Mouse (Mus musculus) lung, postnatal 36 days (tissue): ENCODE results near the gene Nrarp.

Source experiments
- DNase-seq: peaks from one replicate; pipeline ENCODE4 v3.0.0; 2022; ENCODE audit warnings: mixed read lengths

Gene Nrarp

DNA sequence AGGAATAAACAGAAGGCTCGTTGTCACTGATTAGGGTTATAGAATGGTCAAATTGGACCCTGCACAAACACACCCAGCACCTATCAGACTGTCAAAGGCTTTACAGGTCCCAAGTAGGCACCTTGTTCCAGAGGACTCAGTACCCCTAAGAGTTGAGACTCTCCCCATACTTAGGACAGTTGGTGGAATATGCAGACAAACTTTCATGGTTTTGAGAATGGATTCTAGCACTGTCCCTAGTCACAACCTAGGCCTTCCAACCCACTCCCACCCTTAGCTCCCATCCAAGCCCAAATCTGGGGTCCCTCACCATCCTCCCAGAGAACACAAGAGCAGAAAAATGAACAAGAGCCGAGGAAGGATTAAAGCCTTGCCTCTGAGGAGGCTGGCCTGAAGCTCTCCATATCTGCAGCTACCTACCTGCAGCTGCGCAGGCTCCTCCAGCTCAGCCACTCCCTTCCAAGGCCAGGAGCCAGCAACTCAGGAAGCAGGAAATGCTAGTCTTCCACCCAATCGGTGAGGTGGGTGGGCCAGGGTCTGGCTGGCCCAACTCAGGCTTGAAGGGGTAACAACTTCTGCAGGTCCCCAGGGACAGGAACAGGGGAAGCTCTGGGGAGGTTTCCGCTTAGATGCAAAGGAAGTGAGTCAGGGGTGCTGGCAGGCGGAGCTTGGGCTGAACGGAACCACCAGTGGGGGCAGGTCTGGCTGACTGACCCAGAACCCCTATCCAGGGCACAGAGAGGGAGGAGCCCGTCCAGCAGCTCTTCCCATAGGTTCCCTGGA lies 15.8 kb downstream of the Nrarp start, which contains the start of gene Tor4a:
Tor4a (minus strand) TSS at position 715 of the 783 bp plus-strand sequence.
- peak; percentile 92 for DNase-seq

DNA sequence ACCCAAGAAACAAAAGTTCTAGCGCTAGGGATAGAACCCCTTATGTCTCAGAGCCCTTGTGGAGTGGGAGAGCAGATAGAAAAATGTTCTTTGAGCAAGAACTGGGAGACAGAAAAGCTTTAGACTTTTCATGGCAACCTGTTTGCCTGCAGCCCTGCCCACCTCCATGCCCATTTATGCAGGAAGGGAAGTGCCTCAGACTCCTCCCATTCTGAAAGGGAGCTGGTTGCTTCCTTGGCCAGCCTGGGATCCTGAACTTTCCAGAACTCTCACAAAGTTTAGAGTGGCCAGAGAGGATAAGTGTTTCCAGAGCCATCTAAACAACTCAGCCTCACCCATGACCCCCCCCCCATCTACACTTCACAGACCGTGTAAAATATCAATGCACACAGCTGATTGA lies 16.6 kb downstream of the Nrarp start:
- DNase-seq = peak; percentile 70

DNA sequence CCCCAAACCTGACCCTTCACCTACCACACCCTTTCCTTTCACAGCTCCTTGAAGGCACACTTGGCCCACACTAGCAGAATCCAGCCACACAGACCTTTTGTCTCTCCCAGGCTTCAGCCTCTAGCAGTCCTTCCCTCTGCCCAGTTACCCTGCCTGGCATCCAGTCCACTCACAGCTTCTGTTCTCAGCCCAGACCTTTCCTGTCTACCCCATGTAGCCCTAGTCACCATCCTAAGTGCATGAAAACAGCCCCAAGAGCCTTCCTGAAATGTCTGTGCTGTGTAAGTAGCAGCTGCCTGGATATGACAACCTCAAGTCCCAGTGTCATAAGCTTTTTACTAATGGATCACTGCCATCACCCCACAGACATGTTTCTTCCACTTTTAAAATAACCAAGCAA lies 17.4 kb downstream of the Nrarp start:
- DNase-seq = no peak

DNA sequence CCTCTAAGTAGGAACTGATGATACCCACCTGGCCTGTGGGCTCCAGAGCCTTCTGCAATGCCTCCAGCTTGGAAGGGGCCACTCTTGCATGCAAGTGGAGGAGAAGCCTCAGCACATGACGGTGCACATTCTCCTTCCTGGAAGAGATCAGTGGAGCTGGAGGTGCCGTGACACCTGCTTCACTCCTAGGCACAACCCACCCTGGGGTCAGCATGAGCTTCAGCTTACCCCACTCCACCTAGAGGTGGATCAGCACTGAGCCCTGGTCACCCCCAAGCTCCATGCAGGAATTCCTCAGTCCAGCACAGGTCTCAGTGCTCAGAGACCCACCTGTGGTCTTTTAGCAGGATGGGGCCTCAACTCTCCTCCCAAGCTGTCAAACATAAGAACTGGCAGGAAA lies 20.1 kb downstream of the Nrarp start:
- no peak for DNase-seq

DNA sequence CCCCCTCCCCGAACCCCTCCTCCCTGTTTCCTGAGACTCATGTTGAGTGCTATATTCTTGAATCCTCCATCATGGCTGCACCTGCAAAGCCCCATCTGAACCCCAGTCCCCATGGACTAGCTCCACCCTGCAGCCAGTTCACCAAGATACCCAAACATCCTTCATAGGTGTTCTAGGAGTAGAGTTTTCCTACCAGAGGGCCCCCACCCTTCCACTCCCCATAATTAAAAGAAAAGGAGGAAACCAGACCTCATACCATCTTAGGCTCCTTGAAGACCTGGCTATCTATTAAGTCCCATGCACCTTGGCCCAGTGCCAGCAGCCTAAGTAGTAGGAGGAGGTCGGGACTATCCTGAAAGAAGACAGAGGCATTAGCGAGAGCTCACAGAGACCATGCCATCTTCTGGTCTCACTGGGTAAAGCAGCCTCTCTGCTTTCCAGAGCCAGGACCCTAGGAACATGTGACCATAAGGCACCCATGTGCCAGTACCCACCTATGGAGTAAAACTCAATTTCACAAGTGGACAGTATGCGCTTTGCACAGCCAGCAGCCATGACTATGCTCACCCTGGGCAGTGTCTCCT lies 23.2 kb downstream of the Nrarp start:
- DNase-seq = peak; percentile 25

GRCm38 (mm10) chr2:25207593-25207992 lies 27.0 kb downstream of the Nrarp start:
- no peak for DNase-seq

DNA sequence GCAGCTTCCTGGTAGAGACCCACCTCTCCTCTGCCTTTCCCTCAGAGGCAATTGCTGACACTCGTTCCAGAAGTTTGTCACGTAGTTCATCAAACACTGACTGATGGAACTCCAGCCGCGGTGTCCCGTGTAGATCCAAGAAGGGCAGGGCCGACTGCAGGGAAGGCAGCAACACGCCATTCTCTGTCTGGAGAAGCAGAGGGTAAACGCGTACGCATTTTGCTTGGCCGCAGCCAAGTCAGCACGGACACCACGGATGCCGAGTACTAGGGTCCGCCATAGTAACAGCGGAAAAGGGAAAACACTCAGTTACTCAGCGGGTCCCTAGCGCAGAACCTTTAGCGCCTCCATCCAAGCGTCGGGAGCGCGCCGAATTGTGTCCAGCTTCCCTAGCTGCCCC lies 30.1 kb downstream of the Nrarp start:
- no peak for DNase-seq

DNA sequence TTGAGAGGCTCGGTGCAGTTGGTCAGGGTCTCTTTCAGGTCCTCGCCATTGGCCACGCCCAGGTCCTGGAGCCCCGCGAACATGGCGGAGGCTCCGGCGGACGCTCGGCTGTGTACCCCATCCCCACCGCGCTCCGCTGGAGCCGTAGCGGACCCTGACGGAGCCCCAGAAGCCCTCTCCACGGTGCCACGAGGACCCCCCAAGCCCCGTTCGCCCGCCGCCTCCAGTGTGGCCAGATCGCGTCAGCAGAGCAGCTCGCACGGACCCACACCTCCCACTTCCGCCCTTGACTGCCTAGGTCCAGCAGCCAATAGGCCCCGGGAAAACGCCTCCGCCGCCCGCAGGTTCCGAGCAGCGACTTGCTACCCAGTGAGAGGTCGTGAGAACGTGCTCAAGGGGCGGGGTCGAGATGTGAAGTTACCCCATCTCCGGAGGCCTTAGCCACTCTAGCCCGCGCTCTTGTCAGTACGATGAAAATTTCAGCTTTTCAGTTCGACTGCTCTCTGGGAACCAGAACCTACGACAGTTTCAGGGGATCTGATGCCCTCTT lies 30.6 kb downstream of the Nrarp start, which contains the start of gene Nelfb:
Nelfb (minus strand) TSS at position 369 of the 550 bp plus-strand sequence.
- DNase-seq = peak; percentile 95

DNA sequence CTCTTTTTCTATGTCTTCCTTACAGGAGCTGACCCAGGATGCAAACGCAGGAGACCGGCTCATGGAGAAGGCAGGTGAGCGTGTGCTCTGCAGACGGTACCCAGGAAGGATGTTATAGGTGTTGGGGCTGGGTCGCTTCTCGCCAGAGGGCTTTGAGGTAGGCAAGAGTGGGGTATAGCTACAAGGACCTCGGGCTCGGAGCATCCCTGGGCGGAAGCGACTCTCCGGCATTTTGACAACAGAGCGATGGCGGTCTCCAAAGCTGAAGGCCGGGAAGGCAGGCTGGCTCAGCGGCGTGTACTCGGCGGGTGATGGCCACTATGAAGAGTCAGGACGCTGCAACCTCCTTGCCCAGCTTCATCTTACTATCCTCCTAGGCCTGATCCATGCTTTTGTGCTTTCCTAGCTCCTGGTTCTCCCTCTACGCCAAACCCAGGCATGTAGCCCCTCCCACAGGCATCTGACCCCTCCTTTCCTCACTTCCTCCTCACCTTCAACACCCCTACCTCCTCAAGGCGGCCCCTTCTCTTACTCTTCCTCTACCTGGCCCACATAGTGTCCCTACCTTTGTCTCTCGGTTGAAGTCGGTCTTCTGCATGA lies 32.8 kb downstream of the Nrarp start:
- no peak for DNase-seq

- DNase-seq = no peak
Observed at GRCm38 (mm10) chr2:25214444-25214843, 33.9 kb downstream of the Nrarp start, which contains the start of gene Stpg3. Gene Stpg3, minus strand, starts transcription at chr2:25214637.

DNA sequence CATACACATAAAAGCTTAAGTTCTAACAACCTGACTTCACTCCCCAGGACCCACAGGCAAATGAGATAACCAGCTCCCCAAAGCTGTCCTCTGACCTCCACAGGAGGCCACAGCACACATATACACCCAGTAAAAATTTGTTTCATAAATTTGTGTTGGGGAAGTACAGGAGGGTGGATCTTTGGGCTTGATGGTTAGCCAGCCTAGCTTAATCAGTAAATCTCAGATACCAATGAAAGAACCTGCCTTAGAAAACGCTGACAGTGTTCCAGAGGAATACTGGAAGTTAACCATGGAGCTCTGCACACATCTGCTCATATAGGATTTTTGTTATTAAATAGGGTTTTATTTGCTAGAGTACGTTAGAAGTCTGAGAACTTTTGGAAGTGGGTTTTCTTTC lies 37.1 kb downstream of the Nrarp start:
- DNase-seq = no peak

- no peak for DNase-seq
Observed at GRCm38 (mm10) chr2:25218445-25218844, 37.9 kb downstream of the Nrarp start, which contains the start of gene Fam166a. Gene Fam166a, plus strand, starts transcription at chr2:25218745.

GRCm38 (mm10) chr2:25221331-25221772 lies 40.8 kb downstream of the Nrarp start:
- no peak for DNase-seq

DNA sequence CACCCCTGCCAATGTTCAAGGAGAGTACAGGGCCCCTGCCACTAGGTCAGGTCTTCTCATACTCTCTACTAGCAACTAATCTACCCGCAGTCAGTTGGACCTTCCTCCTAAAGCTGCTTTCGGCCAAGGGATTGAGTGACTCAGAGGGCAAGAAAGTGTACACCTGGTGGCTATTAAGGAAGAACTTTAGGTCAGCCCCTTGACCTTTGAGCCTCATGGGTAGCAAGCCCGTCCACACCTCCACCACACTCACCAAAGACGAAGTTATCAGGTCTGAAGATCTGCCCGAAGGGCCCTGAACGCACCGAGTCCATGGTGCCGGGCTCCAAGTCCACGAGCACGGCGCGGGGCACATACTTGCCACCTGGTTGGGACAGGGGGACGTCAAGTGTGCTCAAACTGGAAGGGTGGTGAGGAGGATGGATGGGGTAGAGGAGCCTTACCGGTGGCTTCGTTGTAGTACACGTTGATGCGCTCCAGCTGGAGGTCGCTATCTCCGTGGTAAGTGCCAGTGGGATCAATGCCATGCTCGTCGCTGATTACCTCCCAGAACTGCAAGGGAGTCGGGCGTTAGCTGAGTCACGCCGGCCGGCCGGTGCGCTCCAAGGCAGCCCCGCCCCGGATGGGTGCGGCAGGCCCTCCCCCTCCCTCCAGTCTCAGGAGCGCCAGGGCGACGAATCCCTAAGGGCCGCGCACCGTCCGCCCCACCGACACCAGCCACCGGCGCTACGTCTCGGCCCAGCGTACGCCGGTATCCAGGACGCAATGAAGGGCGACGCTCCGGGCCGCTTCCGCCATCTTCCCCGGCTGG lies 43.3 kb downstream of the Nrarp start:
- peak; percentile 91 for DNase-seq

GRCm38 (mm10) chr2:25224492-25224765 lies 43.9 kb downstream of the Nrarp start, which contains the start of gene Tubb4b:
Gene Tubb4b, minus strand, starts transcription at chr2:25224702.
- DNase-seq = no peak

DNA sequence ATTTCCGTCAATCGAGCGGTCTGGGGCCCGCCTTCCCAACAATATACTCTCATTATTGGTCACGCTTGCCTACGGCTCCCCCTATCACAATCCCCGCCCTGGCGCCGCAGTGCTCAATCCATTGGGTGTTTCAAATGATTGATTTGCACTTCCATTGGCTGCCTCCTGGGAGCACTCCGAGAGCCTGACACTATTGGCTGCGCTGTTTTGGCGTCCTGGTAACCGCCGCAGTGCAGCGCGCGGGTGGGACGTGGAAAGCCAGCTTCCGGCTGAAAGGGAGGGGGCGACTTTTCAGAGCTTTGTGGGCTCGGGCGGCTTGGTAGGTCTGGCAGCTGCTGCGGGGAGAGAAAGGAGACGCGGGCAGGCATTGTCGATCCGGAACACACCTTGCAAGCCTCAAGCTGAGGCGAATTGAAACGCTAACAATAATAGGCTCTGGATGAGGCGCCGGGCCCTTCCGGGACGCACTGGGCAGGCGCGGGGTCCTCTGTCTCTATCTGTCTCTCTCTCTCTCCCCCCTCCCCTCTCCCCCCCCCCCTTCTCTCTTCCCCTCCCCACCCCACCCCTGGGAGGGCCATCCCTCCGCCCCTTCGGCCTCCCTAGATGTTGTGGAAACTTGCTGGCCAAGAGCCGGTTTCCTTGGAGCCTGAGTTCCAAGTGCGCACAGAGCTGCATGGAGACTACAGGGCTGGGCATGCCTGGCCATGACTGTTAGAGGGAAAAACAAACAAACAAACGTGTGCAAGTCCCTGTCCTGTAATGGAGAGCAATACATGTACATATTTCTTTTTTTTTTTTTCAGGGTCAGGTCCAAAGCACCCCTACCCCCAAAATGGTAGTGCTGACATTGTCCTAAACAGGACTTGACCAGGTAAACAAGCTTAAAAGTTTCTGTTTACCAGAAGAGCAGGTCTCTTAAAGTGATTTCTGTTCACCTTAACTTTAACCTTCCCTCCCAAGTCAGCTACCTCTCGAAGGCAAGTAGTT lies 44.5 kb downstream of the Nrarp start:
- peak; percentile 100 for DNase-seq

DNA sequence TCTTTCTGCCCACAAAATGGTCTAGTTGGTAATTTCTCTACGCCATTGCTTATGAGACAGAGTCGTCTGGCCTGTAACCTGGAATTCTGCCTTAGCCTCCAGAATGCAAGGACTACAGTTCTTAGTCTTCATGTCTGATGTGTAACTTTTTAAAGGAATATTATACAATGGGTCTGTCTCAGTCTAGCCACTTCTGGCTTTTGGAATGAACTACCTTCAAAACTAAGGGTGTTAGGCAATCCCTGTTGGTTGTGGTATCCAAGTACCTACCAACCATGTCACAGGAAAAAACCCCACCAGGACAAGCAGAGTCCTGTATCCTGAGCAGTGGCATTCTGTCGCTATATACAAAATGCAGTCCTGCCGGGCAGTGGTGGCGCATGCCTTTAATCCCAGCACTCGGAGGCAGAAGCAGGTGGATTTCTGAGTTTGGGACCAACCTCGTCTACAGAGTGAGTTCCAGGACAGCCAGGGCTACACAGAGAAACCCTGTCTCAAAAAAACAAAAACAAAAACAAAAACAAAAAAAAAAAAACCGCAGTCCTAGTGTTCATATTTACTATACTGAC lies 45.3 kb downstream of the Nrarp start:
- DNase-seq = no peak

DNA sequence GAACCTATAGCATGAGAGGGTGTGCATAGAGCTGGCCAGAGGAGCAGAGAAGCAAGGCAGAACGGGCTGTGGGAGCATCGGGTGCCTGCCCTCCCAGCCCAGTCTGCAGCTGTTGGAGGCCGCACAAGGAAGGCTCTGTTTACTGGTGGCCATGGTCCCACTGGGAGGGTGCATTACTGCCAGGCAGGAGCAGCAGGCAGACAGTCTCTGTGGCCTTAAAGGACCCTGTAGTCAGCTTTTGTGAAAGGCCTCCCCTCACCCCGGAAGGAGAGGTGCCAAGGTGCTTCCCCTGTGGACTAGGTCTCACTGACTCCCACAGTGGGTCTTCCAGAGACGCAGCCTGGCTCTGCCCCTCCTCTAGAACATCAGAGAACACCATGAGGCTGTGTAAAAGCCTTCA lies 46.3 kb downstream of the Nrarp start:
- no peak for DNase-seq

- DNase-seq = no peak
Observed at GRCm38 (mm10) chr2:25227406-25227805, 46.8 kb downstream of the Nrarp start.

GRCm38 (mm10) chr2:25228431-25228889 lies 47.9 kb downstream of the Nrarp start:
- DNase-seq = peak; percentile 96

DNA sequence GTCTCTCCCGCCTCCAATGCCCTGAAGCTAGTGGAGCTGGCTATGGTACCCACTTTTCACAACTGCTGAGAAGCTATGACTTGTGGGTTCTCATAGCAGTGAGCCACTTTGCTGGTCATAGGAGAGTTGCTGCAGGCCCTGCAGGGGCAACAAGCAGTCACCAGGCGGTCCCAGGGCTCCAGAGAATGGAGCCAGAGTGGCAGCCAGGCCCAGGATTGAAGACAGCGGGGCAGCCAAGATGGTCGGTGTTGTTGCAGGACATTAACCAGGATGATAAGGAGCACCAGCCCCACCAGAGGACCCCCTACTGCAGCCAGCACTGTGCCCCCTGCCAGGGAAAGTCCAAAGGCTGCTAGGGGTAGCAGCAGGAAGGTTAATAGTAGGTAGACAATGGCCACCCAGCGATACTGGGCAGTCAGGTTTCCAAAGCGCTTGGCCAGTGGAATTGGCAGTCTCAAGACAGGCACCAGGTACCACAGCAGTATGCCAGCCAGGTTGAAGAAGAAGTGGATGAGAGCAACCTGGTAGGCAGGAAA lies 48.5 kb downstream of the Nrarp start:
- DNase-seq = no peak
